Mouse (Mus musculus): Measurements from ENCODE around the gene Spn. TPM values are rescaled to one million over a fixed set of nuclear protein-coding genes. Genes with fewer than 3 reads are reported as not detected.
A peak's percentile ranks its signal among the peaks of the same experiment; 100 is the strongest.

Spn gene
- total and polyA plus RNA-seq, 3 experiments: 135 to 184 (median 169) TPM

- Histone ChIP-seq H3K27ac (ENCODE audit: control insufficient read depth, low read depth, low read length) (peak overlapping the region; percentile 91), H3K9ac (ENCODE audit: control insufficient read depth, low read depth, low read length, poor library complexity, severe bottlenecking) (peak overlapping the region; percentile 45), H3K27me3 (ENCODE audit: control insufficient read depth in 1 of 2, insufficient read depth in 2 of 2, low read length in 2 of 2) (no peaks in the 10 kb centered on the region), H3K4me1 (ENCODE audit: control insufficient read depth in 1 of 2, insufficient read depth in 2 of 2, low read length in 2 of 2) (peaks cover 27 to 64% of the 10 kb centered on the region in 2 experiments), H3K36me3 (ENCODE audit: control insufficient read depth in 1 of 2, insufficient read depth in 2 of 2, low read length in 2 of 2) (peaks cover 0 to 58% of the 10 kb centered on the region in 2 experiments; a peak in 2 of 4 replicates), H3K79me2 (ENCODE audit: control insufficient read depth, insufficient read depth, low read length, poor library complexity) (peaks cover 12% of the 10 kb centered on the region), H3K9me3 (replicated peaks; ENCODE audit: insufficient read depth, low read length) (no peaks in the 10 kb centered on the region), H3K4me3 (ENCODE audit: control insufficient read depth in 1 of 2, insufficient read depth in 1 of 2, low read depth in 2 of 2, low read length in 2 of 2) (peak overlapping the region in 1 of 2 experiments; percentile 5; a peak in 1 of 4 replicates)
- TF ChIP-seq TBP (IDR thresholded peaks at IDR 0.05; ENCODE audit: low read depth, low read length): peak; percentile 98
- TF ChIP-seq NELFE (IDR thresholded peaks at IDR 0.05; ENCODE audit: low read depth, low read length): no peak
- peak; percentile 50 for TF ChIP-seq SIN3A (IDR thresholded peaks at IDR 0.05; ENCODE audit: low read length)
- peak; percentile 58; the same call in 1 of the 2 replicates for TF ChIP-seq TCF12 (IDR thresholded peaks at IDR 0.05; ENCODE audit: low read depth, low read length)
- TF ChIP-seq BHLHE40 (IDR thresholded peaks at IDR 0.05; ENCODE audit: borderline replicate concordance, low read depth, low read length): no peak
- no peak; the same call in 1 of the 2 replicates for TF ChIP-seq MXI1 (IDR thresholded peaks at IDR 0.05; ENCODE audit: low read depth, low read length)
- TF ChIP-seq CHD1 (IDR thresholded peaks at IDR 0.05; ENCODE audit: low read depth, low read length): 0 out of 2 replicates have a peak, but pooled peaks have one; percentile 19
- no peak for TF ChIP-seq ZC3H11A (IDR thresholded peaks at IDR 0.05; ENCODE audit: low read depth, low read length)
- TF ChIP-seq MYC (IDR thresholded peaks at IDR 0.05; ENCODE audit: low read depth, low read length): no peak
- no peak for TF ChIP-seq GATA1 (IDR thresholded peaks at IDR 0.05; ENCODE audit: low read depth, low read length)
- no peak for TF ChIP-seq MAX (IDR thresholded peaks at IDR 0.05; ENCODE audit: low read length)
- peak; percentile 67 for TF ChIP-seq ETS1 (IDR thresholded peaks at IDR 0.05; ENCODE audit: low read depth, low read length)
- TF ChIP-seq ZMIZ1 (IDR thresholded peaks at IDR 0.05; ENCODE audit: low read depth, low read length): no peak
- peak in 1 of 2 experiments; percentile 58; a peak in 2 of 4 replicates for TF ChIP-seq EP300 (IDR thresholded peaks at IDR 0.05; ENCODE audit: low read depth in 1 of 2, low read length in 2 of 2)
- peak in 1 of 2 experiments; percentile 23; a peak in 1 of 4 replicates for TF ChIP-seq POLR2A (IDR thresholded peaks at IDR 0.05; ENCODE audit: control insufficient read depth in 1 of 2, insufficient read depth in 1 of 2, low read depth in 1 of 2, low read length in 2 of 2, poor library complexity in 1 of 2)
- TF ChIP-seq CTCF (IDR thresholded peaks at IDR 0.05 in 2 of 3, conservative IDR thresholded peaks at IDR 0.05 in 1 of 3; ENCODE audit: control insufficient read depth in 1 of 3, insufficient read depth in 1 of 3, low read depth in 2 of 3, low read length in 3 of 3, poor library complexity in 1 of 3, severe bottlenecking in 1 of 3): no peak
- TF ChIP-seq ZKSCAN1 (IDR thresholded peaks at IDR 0.05; ENCODE audit: low read depth, low read length): peak; percentile 59; the same call in 1 of the 2 replicates
- no peak for TF ChIP-seq USF1 (IDR thresholded peaks at IDR 0.05; ENCODE audit: low read depth, low read length)
- peak; percentile 92 for DNase-seq (ENCODE audit: low read depth, low spot score)
Observed at GRCm38 (mm10) chr7:127142214-127142613, 4.6 kb upstream of the Spn start.

DNA sequence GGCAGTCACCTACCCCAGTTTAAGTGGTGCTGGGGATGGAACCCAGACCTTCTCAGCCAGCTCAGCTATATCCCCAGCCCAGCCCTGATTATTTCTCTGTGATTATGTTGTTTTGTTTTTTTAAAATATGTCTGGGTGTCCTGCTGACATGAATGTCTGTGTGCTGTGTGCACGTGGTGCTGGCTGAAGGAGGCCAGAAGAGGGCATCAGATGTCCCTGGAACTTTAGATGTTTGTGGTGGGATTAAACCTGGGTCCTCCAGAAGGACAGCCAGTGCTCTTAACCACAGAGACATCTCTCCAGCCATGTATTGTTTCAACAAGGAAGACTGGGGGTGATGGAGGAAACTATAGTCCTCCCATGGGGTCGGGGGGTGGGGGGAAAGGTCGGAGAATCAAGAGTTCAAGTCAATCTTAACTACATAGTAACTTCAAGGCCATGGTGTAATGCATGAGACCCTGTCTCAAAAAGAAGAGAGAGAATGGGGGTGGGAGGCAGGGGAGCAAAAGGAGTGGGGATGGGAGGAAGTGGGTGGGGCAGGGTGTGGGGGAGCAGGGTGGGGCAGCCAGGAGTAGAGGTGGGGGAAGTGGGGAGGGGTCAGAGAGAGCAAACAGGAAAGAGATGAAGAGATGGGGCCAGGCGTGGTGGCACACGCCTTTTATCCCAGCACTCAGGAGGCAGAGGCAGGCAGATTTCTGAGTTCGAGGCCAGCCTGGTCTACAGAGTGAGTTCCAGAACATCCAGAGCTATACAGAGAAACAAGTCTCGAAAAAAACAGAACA, 3.2 kb upstream of the Spn start:
- H3K4me3 ChIP-seq (ENCODE audit: control insufficient read depth in 1 of 2, insufficient read depth in 1 of 2, low read depth in 2 of 2, low read length in 2 of 2): no peak overlapping the region
- peak; percentile 60 for DNase-seq (ENCODE audit: low read depth, low spot score)
- peak overlapping the region; percentile 65 for H3K9ac ChIP-seq (ENCODE audit: control insufficient read depth, low read depth, low read length, poor library complexity, severe bottlenecking)
- peaks cover 26 to 57% of the 10 kb centered on the region in 2 experiments for H3K4me1 ChIP-seq (ENCODE audit: control insufficient read depth in 1 of 2, insufficient read depth in 2 of 2, low read length in 2 of 2)
- H3K79me2 ChIP-seq (ENCODE audit: control insufficient read depth, insufficient read depth, low read length, poor library complexity): peaks cover 26% of the 10 kb centered on the region
- H3K36me3 ChIP-seq (ENCODE audit: control insufficient read depth in 1 of 2, insufficient read depth in 2 of 2, low read length in 2 of 2): peaks cover 0 to 55% of the 10 kb centered on the region in 2 experiments; a peak in 2 of 4 replicates
- no peaks in the 10 kb centered on the region for H3K9me3 ChIP-seq (replicated peaks; ENCODE audit: insufficient read depth, low read length)
- H3K27ac ChIP-seq (ENCODE audit: control insufficient read depth, low read depth, low read length): peak overlapping the region; percentile 99
- H3K27me3 ChIP-seq (ENCODE audit: control insufficient read depth in 1 of 2, insufficient read depth in 2 of 2, low read length in 2 of 2): no peaks in the 10 kb centered on the region
- TF ChIP-seq POLR2AphosphoS2 (IDR thresholded peaks at IDR 0.05; ENCODE audit: low read length) (no peak), MEF2A (IDR thresholded peaks at IDR 0.05; ENCODE audit: extremely low read depth, insufficient replicate concordance, low read depth, low read length, poor library complexity, severe bottlenecking) (no peak), SIN3A (IDR thresholded peaks at IDR 0.05; ENCODE audit: low read length) (no peak; the same call in 1 of the 2 replicates), CTCF (IDR thresholded peaks at IDR 0.05 in 2 of 3, conservative IDR thresholded peaks at IDR 0.05 in 1 of 3; ENCODE audit: control insufficient read depth in 1 of 3, insufficient read depth in 1 of 3, low read depth in 2 of 3, low read length in 3 of 3, poor library complexity in 1 of 3, severe bottlenecking in 1 of 3) (peak; percentile 19 to 44 (median 36); a peak in 5 of 6 replicates), ELF1 (IDR thresholded peaks at IDR 0.05; ENCODE audit: low read depth, low read length) (no peak), POLR2AphosphoS5 (IDR thresholded peaks at IDR 0.05; ENCODE audit: borderline replicate concordance, low read depth, low read length) (no peak), MAZ (IDR thresholded peaks at IDR 0.05; ENCODE audit: low read depth, low read length) (peak; percentile 26; the same call in 1 of the 2 replicates), SMC3 (IDR thresholded peaks at IDR 0.05; ENCODE audit: low read depth, low read length) (peak; percentile 43), NRF1 (IDR thresholded peaks at IDR 0.05; ENCODE audit: insufficient read depth, low read depth, low read length, poor library complexity, severe bottlenecking) (no peak), GABPA (IDR thresholded peaks at IDR 0.05; ENCODE audit: low read depth, low read length) (no peak), MAX (IDR thresholded peaks at IDR 0.05; ENCODE audit: low read length) (peak; percentile 87), UBTF (IDR thresholded peaks at IDR 0.05; ENCODE audit: borderline replicate concordance, insufficient read depth, low read depth, low read length) (no peak), TBP (IDR thresholded peaks at IDR 0.05; ENCODE audit: low read depth, low read length) (peak; percentile 67), RCOR1 (IDR thresholded peaks at IDR 0.05; ENCODE audit: low read depth, low read length) (no peak), BHLHE40 (IDR thresholded peaks at IDR 0.05; ENCODE audit: borderline replicate concordance, low read depth, low read length) (peak; percentile 43; the same call in 1 of the 2 replicates)
